Mouse (Mus musculus) brain, adult 2 months (tissue): ENCODE measurements at regions not wholly inside any gene's neighbourhood (a gene's known extent, or its start where the extent isn't known, plus 50 kb on each side); places are given as distances from the start of the nearest gene placed in this dataset.
"Not testable (repeated sequence)": the region's sequence is repeated elsewhere in the genome, so short reads cannot be mapped to it uniquely, and the experiment has no call there.

Experiments used
- DNase-seq: peaks from one replicate; pipeline ENCODE4 v3.0.0; 2011; ENCODE audit warnings: low read depth, low spot score

DNA sequence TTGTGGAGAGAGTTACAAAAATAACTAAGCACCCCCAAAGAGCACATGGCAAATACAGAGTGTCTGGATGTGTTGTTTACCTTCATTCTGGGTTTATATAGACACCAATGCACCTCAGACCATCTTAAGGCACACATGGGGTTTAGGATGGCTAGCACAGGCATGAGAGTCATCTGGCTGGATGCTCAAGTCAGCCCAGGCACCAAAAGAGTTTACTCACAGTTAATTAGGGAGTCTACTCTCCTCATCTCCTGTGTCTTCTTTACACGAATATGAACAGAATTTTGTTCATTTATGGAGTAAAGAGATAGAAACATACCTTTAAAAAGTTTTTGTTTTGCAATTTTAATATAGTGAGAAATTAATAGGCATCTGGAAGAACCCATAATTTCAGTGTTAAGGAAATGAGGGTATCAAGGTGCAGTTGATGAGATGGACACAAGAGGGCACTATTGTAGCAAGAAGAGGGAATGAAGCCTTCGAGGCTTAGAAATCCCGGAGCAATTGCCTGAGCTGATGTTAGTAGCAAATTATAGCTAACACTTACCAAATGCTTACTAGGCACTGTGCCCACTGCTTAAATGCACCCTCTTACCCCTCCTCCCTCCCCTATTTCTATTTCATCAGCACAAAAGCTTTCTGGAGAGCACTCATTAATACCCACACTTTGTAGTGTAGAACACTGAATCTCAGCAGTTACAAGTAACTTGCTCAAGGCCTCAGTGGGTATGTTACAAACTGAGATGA is 174.6 kb downstream of the Eepd1 start:
- DNase-seq, result peak; percentile 87

DNA sequence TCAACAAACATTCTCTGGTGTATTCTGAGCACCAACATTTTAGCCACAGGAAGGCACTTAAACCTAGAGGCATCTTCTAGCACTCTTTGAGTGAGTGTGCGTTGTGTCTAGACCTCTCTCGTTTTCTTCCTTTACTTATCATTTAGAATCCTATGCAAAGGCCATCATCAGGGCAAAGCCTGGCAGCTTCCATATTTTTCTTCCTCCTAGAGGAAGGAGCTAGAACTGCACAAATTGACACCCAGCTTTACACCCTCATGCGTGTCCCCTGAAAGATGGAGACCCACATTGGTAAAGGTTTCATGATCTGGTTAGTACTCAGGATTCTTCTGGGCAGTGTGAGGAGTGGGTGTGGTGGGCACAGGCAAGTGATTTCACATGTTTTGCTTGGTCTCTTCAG is 175.2 kb downstream of the Eepd1 start:
- no peak for DNase-seq

GRCm38 (mm10) chr9:25683635-25684333 is 202.4 kb downstream of the Eepd1 start:
- no peak for DNase-seq

- DNase-seq, result peak; percentile 69
Observed at GRCm38 (mm10) chr9:25693632-25694031, 212.3 kb downstream of the Eepd1 start.

DNA sequence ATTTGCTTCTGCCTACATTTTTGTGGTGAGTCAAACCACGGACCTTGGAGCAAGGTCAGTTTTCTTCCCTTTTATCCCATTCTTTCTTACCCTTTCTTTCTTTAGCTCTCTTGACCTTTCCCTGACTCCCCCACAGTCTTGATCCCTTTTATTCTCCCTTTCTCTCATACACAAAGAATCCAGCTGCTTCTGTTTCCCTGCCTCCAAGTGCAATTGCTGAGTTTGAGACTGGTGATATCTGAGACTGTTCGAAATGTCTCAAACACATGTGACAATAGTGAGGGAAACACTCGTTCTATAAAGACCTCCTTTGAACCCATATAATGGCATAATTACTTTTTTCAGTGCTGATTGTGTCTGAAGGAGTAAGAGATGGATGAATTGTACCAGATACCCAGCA is 213.7 kb downstream of the Eepd1 start:
- no peak for DNase-seq

- peak; percentile 44 for DNase-seq
Observed at GRCm38 (mm10) chr9:25713636-25714035, 232.3 kb downstream of the Eepd1 start.

- peak; percentile 5 for DNase-seq
Observed at GRCm38 (mm10) chr9:25744162-25744561, 262.8 kb downstream of the Eepd1 start.

DNA sequence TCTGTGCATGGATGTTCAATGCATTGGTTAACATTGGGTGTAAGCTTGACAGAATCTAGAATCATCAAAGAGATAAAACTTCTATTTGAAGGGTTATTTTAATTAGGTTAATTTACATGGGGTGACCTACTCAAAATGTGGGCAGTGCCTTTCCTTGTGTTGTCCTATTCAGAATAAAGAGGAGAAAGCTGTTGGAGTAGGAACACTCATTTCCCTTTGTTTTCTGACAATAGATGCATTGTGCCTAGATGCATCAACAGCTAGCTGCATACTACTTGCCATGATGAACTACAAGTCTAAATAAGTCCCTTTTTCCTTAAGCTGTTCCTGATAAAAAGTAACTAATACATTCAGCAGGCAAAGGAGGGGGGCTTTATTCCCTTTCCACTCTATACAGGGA is 269.8 kb downstream of the Eepd1 start:
- no peak for DNase-seq

DNA sequence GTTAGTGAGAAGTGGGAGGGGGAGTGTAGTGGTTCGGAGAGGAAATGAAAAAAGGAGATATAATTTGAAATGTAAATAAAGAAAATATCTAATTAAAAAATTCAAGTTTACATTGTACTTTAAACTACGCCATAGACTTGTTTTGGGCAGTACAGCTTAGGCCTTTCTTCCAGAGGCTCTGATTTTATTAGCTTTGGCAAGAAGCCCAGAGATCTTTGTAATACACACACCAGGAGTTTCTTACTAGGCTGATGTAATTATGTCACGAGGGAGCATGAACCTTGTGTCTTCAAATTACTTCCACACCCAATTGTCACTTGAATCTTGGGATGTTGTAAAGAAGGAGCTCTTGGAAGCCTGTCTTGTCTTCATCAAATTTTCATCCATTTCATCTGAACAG is 292.6 kb downstream of the Eepd1 start:
- peak; percentile 15 for DNase-seq

DNA sequence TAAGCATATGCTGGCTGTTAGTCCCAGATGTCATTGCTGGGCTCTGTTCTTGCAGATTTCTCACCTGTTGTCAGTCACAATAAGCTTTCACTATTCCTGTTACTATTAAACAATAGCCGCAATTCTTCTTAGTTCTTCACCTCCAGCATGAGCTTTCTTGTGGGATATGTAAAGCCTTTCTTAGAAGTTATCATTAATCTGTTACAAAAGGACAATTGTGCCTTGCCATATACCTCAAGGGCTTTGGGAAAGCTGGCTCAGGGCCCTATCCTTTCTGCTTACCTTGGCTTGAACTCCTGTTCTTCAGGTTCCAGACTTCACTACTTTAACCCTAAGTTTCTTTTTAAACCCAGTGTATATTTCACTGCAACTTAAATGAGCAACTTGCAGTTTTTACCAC is 301.3 kb downstream of the Eepd1 start:
- no peak for DNase-seq

GRCm38 (mm10) chr9:25795142-25795910 is 314.0 kb downstream of the Eepd1 start:
- DNase-seq, result peak; percentile 3

DNA sequence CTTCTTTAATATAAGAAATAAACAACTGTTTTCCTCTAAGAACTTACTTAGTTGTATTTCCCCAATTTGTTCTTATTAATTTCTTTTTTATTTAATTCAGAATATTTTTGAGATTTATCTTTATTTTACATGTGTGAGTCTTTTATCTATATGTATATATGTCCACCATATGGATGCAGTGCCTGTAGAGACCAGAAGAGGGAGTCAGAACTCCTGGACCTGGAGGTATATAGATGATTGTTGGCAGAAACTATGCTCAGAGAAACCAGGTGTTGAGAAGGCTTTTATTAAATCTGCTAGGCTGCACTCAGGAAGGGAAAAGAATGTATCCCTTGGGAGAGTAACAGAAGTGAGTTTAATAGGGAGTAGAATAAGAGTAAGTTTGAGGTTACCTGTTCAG is 328.2 kb downstream of the Eepd1 start:
- no peak for DNase-seq

DNA sequence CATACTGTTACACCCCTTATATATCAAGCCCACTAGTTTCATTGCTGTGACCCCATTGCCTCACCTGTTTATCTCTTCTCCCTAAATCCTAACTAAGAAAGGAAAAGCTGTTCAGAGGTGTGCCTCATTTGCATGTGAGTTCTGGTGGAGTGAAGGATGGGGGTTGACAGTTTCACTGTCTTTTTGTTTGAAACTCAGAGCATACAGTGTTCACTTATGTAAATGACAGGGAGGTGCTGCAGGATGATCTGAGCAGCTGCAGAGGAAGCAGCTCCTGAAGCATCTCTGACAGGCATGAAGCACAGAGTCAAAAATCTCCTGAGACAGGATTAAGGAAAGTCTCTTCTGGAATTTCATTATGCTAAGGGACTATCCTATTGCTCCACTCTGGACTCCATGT is 351.9 kb downstream of the Eepd1 start:
- peak; percentile 49 for DNase-seq

GRCm38 (mm10) chr9:25849914-25850313 is 368.6 kb downstream of the Eepd1 start:
- not testable (repeated sequence) for DNase-seq

GRCm38 (mm10) chr9:25850608-25851007 is 369.3 kb downstream of the Eepd1 start:
- DNase-seq, result not testable (repeated sequence)

DNA sequence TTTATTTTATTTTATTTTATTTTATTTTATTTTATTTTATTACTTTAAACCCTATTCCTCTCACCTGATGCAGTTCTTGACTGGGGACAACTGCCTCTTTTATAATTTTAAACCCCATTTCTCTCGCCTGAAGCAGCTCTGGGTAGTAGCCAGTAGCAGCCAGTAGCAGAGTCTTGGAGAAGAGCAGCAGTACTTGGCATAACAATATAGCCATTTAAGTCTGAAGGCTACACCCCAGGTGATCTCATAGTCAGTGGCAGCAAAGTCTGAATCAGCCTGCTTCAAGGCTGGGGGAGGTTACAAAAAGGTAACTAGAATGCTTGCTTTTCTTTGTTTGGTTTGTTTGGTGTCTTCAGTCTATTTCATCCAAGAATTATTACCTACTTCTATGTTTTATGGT is 373.2 kb downstream of the Eepd1 start:
- DNase-seq, result no peak

GRCm38 (mm10) chr9:25870260-25870659 is 388.9 kb downstream of the Eepd1 start:
- DNase-seq, result peak; percentile 3

DNA sequence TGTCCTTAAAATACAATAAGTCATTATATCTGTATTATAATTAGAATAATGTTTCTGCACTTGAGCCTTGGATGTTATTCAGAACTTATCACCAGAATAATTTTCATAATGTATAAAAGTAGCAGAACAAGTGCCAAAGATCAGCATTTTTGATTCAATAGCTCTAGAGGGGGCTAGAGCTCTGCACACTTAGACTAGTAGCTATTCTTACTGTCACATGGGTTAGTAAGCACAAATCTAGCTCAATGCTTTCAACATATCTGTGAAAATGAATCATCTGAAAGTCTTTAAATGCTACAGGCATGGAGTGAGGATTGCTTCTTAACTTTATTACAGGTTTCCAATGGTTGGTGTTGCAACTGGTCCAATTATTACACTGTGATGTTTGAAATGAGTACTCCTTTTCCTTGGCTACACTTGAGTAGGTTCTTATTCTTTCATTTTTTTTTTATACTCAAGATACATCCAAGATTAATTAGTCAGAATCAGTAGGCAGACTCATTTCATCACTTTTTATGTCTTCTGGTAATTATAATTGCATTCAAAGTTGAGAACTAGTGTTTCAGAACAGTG is 415.1 kb downstream of the Eepd1 start:
- DNase-seq, result peak; percentile 65
